Mouse (Mus musculus): ENCODE measurements around the gene Tenm4. TPM values are rescaled to one million over a fixed set of nuclear protein-coding genes. Genes with fewer than 3 reads are reported as not detected.

Gene Tenm4
- polyA plus RNA-seq, 1 experiment from 2014 or later: 38.0 TPM

- Histone ChIP-seq H3K36me3 (ENCODE audit: control insufficient read depth, insufficient read depth, low read length) (no peaks in the 10 kb centered on the region), H3K9me3 (ENCODE audit: control insufficient read depth, low read length) (no peaks in the 10 kb centered on the region), H3K27me3 (ENCODE audit: control insufficient read depth, insufficient read depth, low read length) (no peaks in the 10 kb centered on the region), H3K4me3 (replicated peaks; ENCODE audit: low read depth, low read length) (no peak overlapping the region), H3K9ac (replicated peaks; ENCODE audit: low read length) (no peak overlapping the region), H3K4me2 (ENCODE audit: low read length) (no peak overlapping the region), H3K4me1 (ENCODE audit: control insufficient read depth, insufficient read depth, low read length) (no peaks in the 10 kb centered on the region), H3K27ac (replicated peaks; ENCODE audit: low read depth, low read length) (no peak overlapping the region)
- DNase-seq (no peak), ATAC-seq (ENCODE audit: low FRiP score, low TSS enrichment) (no peak)
- WGBS: 65% methylated on average over 9 of the region's 9 CpGs
These were observed 425.6 kb downstream of the Tenm4 start for GRCm38 (mm10) chr7:96596402-96597195.

DNA sequence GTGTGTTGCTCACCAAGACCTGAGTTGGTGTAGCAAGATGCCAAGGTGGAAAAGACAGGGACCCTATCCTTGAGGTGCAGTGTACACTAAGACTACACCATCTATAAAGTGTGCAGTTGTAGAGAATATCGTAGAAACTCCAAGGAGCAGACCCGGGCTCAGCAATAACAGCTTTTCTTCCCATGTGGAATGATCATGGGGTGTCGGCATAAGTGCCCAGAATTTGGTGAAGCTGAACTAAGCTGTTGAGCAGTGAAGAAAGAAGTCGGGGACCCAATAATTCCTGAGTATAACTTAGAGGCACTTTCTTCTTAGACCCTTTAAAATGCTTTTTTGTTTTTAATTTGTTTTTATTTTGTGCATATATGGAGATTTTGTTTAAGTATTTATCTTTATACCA, 426.8 kb downstream of the Tenm4 start:
- ATAC-seq (ENCODE audit: low FRiP score, low TSS enrichment) (no peak), DNase-seq (no peak)
- Histone ChIP-seq H3K36me3 (ENCODE audit: control insufficient read depth, insufficient read depth, low read length) (no peaks in the 10 kb centered on the region), H3K27me3 (ENCODE audit: control insufficient read depth, insufficient read depth, low read length) (no peaks in the 10 kb centered on the region), H3K27ac (replicated peaks; ENCODE audit: low read depth, low read length) (no peak overlapping the region), H3K9me3 (ENCODE audit: control insufficient read depth, low read length) (no peaks in the 10 kb centered on the region), H3K4me2 (ENCODE audit: low read length) (no peak overlapping the region), H3K4me3 (replicated peaks; ENCODE audit: low read depth, low read length) (no peak overlapping the region), H3K9ac (replicated peaks; ENCODE audit: low read length) (no peak overlapping the region), H3K4me1 (ENCODE audit: control insufficient read depth, insufficient read depth, low read length) (no peaks in the 10 kb centered on the region)
- 90% methylated on average over 4 of the region's 4 CpGs for WGBS

DNA sequence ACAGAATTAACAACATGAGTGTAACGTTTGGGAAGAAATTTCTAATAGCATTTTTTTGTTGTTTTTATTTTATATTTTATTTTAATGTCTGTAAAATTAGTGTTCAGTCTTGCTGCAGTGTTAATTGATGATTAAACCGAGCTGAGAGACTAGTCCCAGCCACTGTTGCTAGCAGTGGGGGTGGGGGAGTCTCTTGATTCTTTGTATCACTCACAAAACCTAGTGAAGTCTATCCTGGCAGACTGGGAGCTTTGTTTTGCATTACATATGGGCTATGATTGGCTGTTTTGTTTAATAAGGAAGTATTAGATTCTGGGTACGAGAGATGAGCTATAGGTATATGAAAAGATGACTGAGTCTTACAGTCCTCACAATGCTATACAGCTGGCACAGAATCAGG, 428.0 kb downstream of the Tenm4 start:
- ATAC-seq (ENCODE audit: low FRiP score, low TSS enrichment) (no peak), DNase-seq (no peak)
- H3K9ac ChIP-seq (replicated peaks; ENCODE audit: low read length): no peak overlapping the region

GRCm38 (mm10) chr7:96600381-96600941, 429.4 kb downstream of the Tenm4 start:
- Histone ChIP-seq H3K4me3 (replicated peaks; ENCODE audit: low read depth, low read length) (no peak overlapping the region), H3K27me3 (ENCODE audit: control insufficient read depth, insufficient read depth, low read length) (no peaks in the 10 kb centered on the region), H3K27ac (replicated peaks; ENCODE audit: low read depth, low read length) (no peak overlapping the region), H3K9me3 (ENCODE audit: control insufficient read depth, low read length) (no peaks in the 10 kb centered on the region), H3K36me3 (ENCODE audit: control insufficient read depth, insufficient read depth, low read length) (no peaks in the 10 kb centered on the region), H3K4me2 (ENCODE audit: low read length) (no peak overlapping the region), H3K9ac (replicated peaks; ENCODE audit: low read length) (no peak overlapping the region), H3K4me1 (ENCODE audit: control insufficient read depth, insufficient read depth, low read length) (no peaks in the 10 kb centered on the region)
- WGBS: 48% methylated on average over 5 of the region's 5 CpGs
- no peak for DNase-seq
- no peak for ATAC-seq (ENCODE audit: low FRiP score, low TSS enrichment)

More for the DNA sequence above, 428.0 kb downstream of the Tenm4 start:
- Histone ChIP-seq H3K27me3 (ENCODE audit: control insufficient read depth, insufficient read depth, low read length) (no peaks in the 10 kb centered on the region), H3K4me1 (ENCODE audit: control insufficient read depth, insufficient read depth, low read length) (no peaks in the 10 kb centered on the region), H3K4me2 (ENCODE audit: low read length) (no peak overlapping the region), H3K27ac (replicated peaks; ENCODE audit: low read depth, low read length) (no peak overlapping the region), H3K4me3 (replicated peaks; ENCODE audit: low read depth, low read length) (no peak overlapping the region), H3K36me3 (ENCODE audit: control insufficient read depth, insufficient read depth, low read length) (no peaks in the 10 kb centered on the region), H3K9me3 (ENCODE audit: control insufficient read depth, low read length) (no peaks in the 10 kb centered on the region)
- WGBS: 80% methylated on average over 3 of the region's 3 CpGs

DNA sequence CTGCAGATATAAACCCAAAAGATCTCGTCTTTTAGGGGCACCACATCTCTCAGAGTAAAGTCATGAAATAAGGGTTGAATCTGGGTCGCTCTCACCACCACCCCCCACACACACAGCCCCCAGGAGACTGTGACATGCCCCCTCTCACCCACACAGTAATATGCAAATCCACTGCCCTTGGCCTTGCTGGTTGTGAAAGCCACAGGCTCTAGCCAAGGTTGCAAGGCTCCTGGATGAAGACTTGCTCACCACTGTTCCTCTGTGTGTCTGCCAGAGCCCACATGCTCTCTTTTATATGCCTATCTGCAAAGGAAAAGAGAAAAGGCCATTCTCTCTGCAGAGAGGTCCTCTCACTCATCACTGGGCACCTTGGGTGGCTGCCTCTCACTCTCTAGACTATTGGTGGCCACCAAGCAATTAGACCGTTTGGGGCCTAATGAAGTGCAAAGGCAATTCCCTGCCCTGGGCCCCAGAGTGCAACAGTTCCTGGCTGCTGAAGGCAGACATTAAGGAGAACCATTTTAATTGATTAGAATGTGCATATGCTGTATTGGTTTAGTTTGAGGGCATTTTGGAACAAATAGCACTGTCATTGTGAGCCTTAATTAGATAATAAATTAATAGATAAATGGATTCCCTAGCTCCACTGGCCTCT, 433.2 kb downstream of the Tenm4 start:
- 73% methylated on average over 3 of the region's 3 CpGs for WGBS
- Histone ChIP-seq H3K9me3 (ENCODE audit: control insufficient read depth, low read length) (no peaks in the 10 kb centered on the region), H3K4me3 (replicated peaks; ENCODE audit: low read depth, low read length) (no peak overlapping the region), H3K27me3 (ENCODE audit: control insufficient read depth, insufficient read depth, low read length) (no peaks in the 10 kb centered on the region), H3K36me3 (ENCODE audit: control insufficient read depth, insufficient read depth, low read length) (no peaks in the 10 kb centered on the region), H3K9ac (replicated peaks; ENCODE audit: low read length) (no peak overlapping the region), H3K4me2 (ENCODE audit: low read length) (no peak overlapping the region), H3K4me1 (ENCODE audit: control insufficient read depth, insufficient read depth, low read length) (no peaks in the 10 kb centered on the region), H3K27ac (replicated peaks; ENCODE audit: low read depth, low read length) (0 out of 2 replicates have a peak overlapping the region, but pooled peaks have one; percentile 20)
- ATAC-seq (ENCODE audit: low FRiP score, low TSS enrichment): no peak
- DNase-seq: no peak

- no peak for DNase-seq
- no peaks in the 10 kb centered on the region for H3K9me3 ChIP-seq (ENCODE audit: control insufficient read depth, low read length)
These were observed 434.3 kb downstream of the Tenm4 start for GRCm38 (mm10) chr7:96605316-96605715.

DNA sequence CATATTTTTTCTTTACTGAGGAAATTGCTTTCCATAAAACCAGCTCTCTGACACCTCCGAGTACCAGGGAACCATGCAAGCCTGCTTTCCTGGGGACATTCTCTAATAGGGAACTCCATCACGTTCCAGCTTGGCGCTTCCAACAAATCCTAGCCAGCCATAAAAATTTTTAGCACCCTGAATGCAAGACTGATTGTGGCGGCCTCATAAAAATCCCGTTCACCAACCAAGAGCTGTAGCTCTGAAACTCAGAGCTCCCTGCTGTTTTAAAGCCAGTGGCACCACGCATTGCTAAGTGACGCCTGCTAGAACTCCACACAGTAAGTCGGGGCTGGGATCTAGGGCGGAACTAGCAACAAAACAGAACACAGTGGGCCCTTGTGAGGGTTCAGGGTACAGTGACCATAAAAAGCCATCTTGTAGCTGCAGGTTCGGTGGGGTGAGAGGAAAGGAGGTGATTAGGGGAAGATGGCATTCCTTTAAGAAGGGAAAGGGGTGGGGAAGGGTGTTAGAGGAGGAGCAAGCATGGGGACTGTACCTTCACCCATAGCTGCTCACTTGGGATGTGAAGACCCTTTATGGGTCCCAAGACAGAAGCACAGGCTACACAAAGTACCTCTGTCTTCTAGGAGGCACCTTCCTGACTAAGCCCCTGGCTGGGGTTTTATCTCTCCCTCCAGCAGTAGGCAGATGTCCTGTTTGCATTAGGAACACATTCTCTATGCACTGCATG, 439.0 kb downstream of the Tenm4 start:
- 60% methylated on average over 10 of the region's 10 CpGs for WGBS
- Histone ChIP-seq H3K4me1 (ENCODE audit: control insufficient read depth, insufficient read depth, low read length) (no peaks in the 10 kb centered on the region), H3K9me3 (ENCODE audit: control insufficient read depth, low read length) (no peaks in the 10 kb centered on the region), H3K4me3 (replicated peaks; ENCODE audit: low read depth, low read length) (no peak overlapping the region), H3K27ac (replicated peaks; ENCODE audit: low read depth, low read length) (no peak overlapping the region), H3K4me2 (ENCODE audit: low read length) (no peak overlapping the region), H3K27me3 (ENCODE audit: control insufficient read depth, insufficient read depth, low read length) (no peaks in the 10 kb centered on the region), H3K9ac (replicated peaks; ENCODE audit: low read length) (no peak overlapping the region), H3K36me3 (ENCODE audit: control insufficient read depth, insufficient read depth, low read length) (no peaks in the 10 kb centered on the region)
- DNase-seq (no peak), ATAC-seq (ENCODE audit: low FRiP score, low TSS enrichment) (no peak)

More at GRCm38 (mm10) chr7:96605316-96605715, 434.3 kb downstream of the Tenm4 start:
- Histone ChIP-seq H3K4me2 (ENCODE audit: low read length) (no peak overlapping the region), H3K27me3 (ENCODE audit: control insufficient read depth, insufficient read depth, low read length) (no peaks in the 10 kb centered on the region), H3K4me3 (replicated peaks; ENCODE audit: low read depth, low read length) (no peak overlapping the region), H3K9ac (replicated peaks; ENCODE audit: low read length) (no peak overlapping the region), H3K36me3 (ENCODE audit: control insufficient read depth, insufficient read depth, low read length) (no peaks in the 10 kb centered on the region), H3K27ac (replicated peaks; ENCODE audit: low read depth, low read length) (no peak overlapping the region), H3K4me1 (ENCODE audit: control insufficient read depth, insufficient read depth, low read length) (no peaks in the 10 kb centered on the region)
- no peak for ATAC-seq (ENCODE audit: low FRiP score, low TSS enrichment)
- whole genome bisulfite sequencing: 88% methylated on average over 2 of the region's 2 CpGs

- H3K27ac ChIP-seq (replicated peaks; ENCODE audit: low read depth, low read length): no peak overlapping the region
- H3K4me3 ChIP-seq (replicated peaks; ENCODE audit: low read depth, low read length): no peak overlapping the region
- no peaks in the 10 kb centered on the region for H3K27me3 ChIP-seq (ENCODE audit: control insufficient read depth, insufficient read depth, low read length)
- no peak for DNase-seq
- no peak overlapping the region for H3K9ac ChIP-seq (replicated peaks; ENCODE audit: low read length)
- WGBS: 89% methylated on average over 2 of the region's 2 CpGs
- ATAC-seq (ENCODE audit: low FRiP score, low TSS enrichment): no peak
- H3K36me3 ChIP-seq (ENCODE audit: control insufficient read depth, insufficient read depth, low read length): no peaks in the 10 kb centered on the region
- H3K4me2 ChIP-seq (ENCODE audit: low read length): no peak overlapping the region
- no peaks in the 10 kb centered on the region for H3K4me1 ChIP-seq (ENCODE audit: control insufficient read depth, insufficient read depth, low read length)
- no peaks in the 10 kb centered on the region for H3K9me3 ChIP-seq (ENCODE audit: control insufficient read depth, low read length)
These were observed 446.3 kb downstream of the Tenm4 start for GRCm38 (mm10) chr7:96617371-96617770.
